Mouse (Mus musculus) neural tube, embryonic 12.5 days (tissue): Measurements from ENCODE around the gene Pnrc1. TPM values are rescaled to one million over a fixed set of nuclear protein-coding genes. Genes with fewer than 3 reads are reported as not detected.

Experiments
- ATAC-seq: fragments of 200-750 bp; cut with Nextera tagmentation; 2 replicates; pipeline ENCODE4 v1.8.0; 2017; ENCODE audit warnings: low read depth, mild to moderate bottlenecking, moderate TSS enrichment, moderate library complexity; ENCODE audit not compliant: low FRiP score
- H3K27ac ChIP-seq: fragments of 300-500 bp; sonication (generic); 2 replicates; pipeline ENCODE4 v1.5.1; 2016
- H3K27me3 ChIP-seq: fragments of 300-500 bp; sonication (generic); replicated peaks from 2 replicates; pipeline ENCODE4 v1.6.1; 2016; ENCODE audit warnings: mild to moderate bottlenecking
- H3K36me3 ChIP-seq: fragments of 300-500 bp; sonication (generic); 2 replicates; pipeline ENCODE4 v1.6.1; 2016; ENCODE audit warnings: mild to moderate bottlenecking
- H3K4me1 ChIP-seq: fragments of 300-500 bp; sonication (generic); 2 replicates; pipeline ENCODE4 v1.6.1; 2016
- H3K4me2 ChIP-seq: fragments of 300-500 bp; sonication (generic); replicated peaks from 2 replicates; pipeline ENCODE4 v1.6.1; 2016; ENCODE audit warnings: mild to moderate bottlenecking
- H3K4me3 ChIP-seq: fragments of 300-500 bp; sonication (generic); 2 replicates; pipeline ENCODE4 v1.5.1; 2016
- H3K9ac ChIP-seq: fragments of 300-500 bp; sonication (generic); 2 replicates; pipeline ENCODE4 v1.6.1; 2016; ENCODE audit warnings: mild to moderate bottlenecking
- H3K9me3 ChIP-seq: fragments of 300-500 bp; sonication (generic); 2 replicates; pipeline ENCODE4 v1.6.1; 2016; ENCODE audit warnings: mild to moderate bottlenecking
- WGBS: fragments of 180-500 bp; shearing (Covaris S2); methylation state at CpG from one replicate; pipeline ENCODE4 v1.1.7; 2016; 5-methylcytosine and 5-hydroxymethylcytosine counted together
- polyA plus RNA-seq: library from polyadenylated mRNA; unstranded; fragments of >200 nt; fragmentation: Nextera tagmentation; extraction: Ambion mirVana; gene quantifications from 2 replicates; pipeline ENCODE4 v1.2.1, GENCODE M21; 2016

Gene Pnrc1
- polyA plus RNA-seq, 1 experiment from 2014 or later: 113 TPM

GRCm38 (mm10) chr4:33243016-33243758, 46.8 kb downstream of the Pnrc1 start:
- Histone ChIP-seq H3K27ac (no peak overlapping the region), H3K4me1 (peaks cover 10% of the 10 kb centered on the region), H3K36me3 (peaks cover 37% of the 10 kb centered on the region), H3K27me3 (no peaks in the 10 kb centered on the region), H3K4me3 (no peak overlapping the region), H3K9ac (no peak overlapping the region), H3K4me2 (no peak overlapping the region), H3K9me3 (no peaks in the 10 kb centered on the region)
- no peak for ATAC-seq
- 85% methylated on average over 12 of the region's 12 CpGs for WGBS

GRCm38 (mm10) chr4:33242536-33242935, 47.4 kb downstream of the Pnrc1 start:
- no peaks in the 10 kb centered on the region for H3K9me3 ChIP-seq
- H3K4me1 ChIP-seq: peaks cover 10% of the 10 kb centered on the region
- H3K9ac ChIP-seq: no peak overlapping the region
- no peak overlapping the region for H3K4me2 ChIP-seq
- peaks cover 37% of the 10 kb centered on the region for H3K36me3 ChIP-seq
- no peak overlapping the region for H3K27ac ChIP-seq
- H3K27me3 ChIP-seq: no peaks in the 10 kb centered on the region
- H3K4me3 ChIP-seq: no peak overlapping the region
- 71% methylated on average over 5 of the region's 5 CpGs for whole genome bisulfite sequencing
- ATAC-seq: no peak

DNA sequence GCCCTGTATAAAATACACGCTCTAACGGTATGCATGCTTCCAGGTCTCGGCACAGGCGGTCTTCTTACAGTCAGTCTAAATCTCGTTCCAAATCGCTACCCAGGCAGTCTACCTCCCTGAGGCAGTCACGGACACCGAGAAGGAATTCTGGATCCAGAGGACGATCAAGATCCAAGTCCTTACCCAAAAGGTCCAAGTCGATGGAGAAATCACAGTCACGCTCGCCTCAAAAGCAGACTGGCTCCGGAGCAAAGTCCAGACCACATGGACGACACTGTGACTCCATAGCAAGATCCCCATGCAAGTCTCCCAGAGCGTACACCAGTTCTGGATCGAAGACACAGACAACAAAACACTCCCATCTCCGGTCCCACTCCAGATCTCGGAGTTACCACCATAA, 59.1 kb downstream of the Pnrc1 start:
- Histone ChIP-seq H3K4me3 (no peak overlapping the region), H3K4me2 (no peak overlapping the region), H3K27ac (no peak overlapping the region), H3K9me3 (no peaks in the 10 kb centered on the region), H3K9ac (no peak overlapping the region), H3K27me3 (no peaks in the 10 kb centered on the region), H3K36me3 (no peaks in the 10 kb centered on the region), H3K4me1 (no peaks in the 10 kb centered on the region)
- ATAC-seq: no peak
- WGBS: 89% methylated on average over 18 of the region's 18 CpGs

- Histone ChIP-seq H3K4me3 (no peak overlapping the region), H3K4me1 (no peaks in the 10 kb centered on the region), H3K4me2 (no peak overlapping the region), H3K9ac (no peak overlapping the region), H3K9me3 (no peaks in the 10 kb centered on the region), H3K27me3 (no peaks in the 10 kb centered on the region), H3K36me3 (no peaks in the 10 kb centered on the region), H3K27ac (no peak overlapping the region)
- 54% methylated on average over 4 of the region's 4 CpGs for WGBS
- no peak for ATAC-seq
Observed at GRCm38 (mm10) chr4:33229639-33230038, 60.3 kb downstream of the Pnrc1 start.

- Histone ChIP-seq H3K9me3 (no peaks in the 10 kb centered on the region), H3K36me3 (no peaks in the 10 kb centered on the region)
- ATAC-seq: no peak
Observed at GRCm38 (mm10) chr4:33227164-33227563, 62.8 kb downstream of the Pnrc1 start.

DNA sequence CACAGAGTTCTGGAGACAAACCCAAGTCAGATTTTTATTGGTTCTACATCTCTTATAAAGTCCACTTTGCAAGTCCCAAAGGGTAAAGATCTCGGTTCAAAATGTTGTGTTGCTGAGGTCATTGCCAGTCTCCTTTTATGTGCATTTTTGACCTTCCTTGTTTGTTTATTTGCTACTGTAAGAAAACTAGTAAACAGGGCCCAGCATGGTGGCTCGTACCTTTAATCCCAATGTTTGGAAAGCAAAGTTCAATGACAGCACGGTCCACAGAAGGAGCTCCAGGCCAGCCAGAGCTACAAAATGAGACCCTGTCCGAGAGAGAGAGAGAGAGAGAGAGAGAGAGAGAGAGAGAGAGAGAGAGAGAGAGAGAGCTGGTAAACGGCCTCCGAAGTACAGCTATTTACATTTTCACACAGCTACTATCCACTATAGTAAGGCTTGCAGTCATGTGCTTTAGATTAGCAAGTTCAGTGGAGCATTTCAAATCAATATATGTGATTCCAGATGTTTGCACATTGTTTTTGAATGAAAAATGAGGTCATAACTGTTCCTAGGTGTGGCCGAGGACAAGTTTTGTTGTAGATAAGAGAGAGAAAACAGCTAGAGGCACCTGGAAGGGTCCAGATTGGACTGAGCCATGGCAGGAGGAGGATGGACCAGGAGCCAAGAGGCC, 65.8 kb downstream of the Pnrc1 start:
- no peak for ATAC-seq
- 76% methylated on average over 7 of the region's 7 CpGs for WGBS
- H3K27me3 ChIP-seq: no peaks in the 10 kb centered on the region

More at GRCm38 (mm10) chr4:33227164-33227563, 62.8 kb downstream of the Pnrc1 start:
- Histone ChIP-seq H3K4me3 (no peak overlapping the region), H3K4me2 (no peak overlapping the region), H3K4me1 (no peaks in the 10 kb centered on the region), H3K27me3 (no peaks in the 10 kb centered on the region), H3K9ac (no peak overlapping the region), H3K27ac (no peak overlapping the region)
- 89% methylated on average over 7 of the region's 7 CpGs for WGBS

DNA sequence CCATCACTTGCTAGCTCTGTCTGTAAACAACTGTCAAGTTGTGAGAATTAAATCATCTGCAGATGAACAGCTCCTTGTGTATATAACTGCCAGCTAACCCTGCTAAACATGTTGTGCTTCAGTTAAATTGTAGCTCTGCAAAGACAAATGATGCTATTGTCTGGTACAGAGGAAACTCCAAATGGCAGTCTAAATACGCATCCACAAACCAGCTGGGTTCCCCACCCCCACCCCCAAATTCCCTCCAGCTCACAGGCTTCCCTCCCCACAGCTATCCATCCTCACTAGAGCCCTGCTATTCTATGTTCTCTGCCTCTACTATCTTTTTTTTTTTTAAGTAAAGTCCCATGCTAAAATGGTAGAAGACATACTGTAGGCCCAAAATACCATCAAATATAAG, 68.1 kb downstream of the Pnrc1 start:
- Histone ChIP-seq H3K36me3 (no peaks in the 10 kb centered on the region), H3K4me3 (no peak overlapping the region), H3K4me1 (no peaks in the 10 kb centered on the region), H3K9me3 (no peaks in the 10 kb centered on the region), H3K27ac (no peak overlapping the region), H3K4me2 (no peak overlapping the region), H3K27me3 (no peaks in the 10 kb centered on the region), H3K9ac (no peak overlapping the region)
- no peak for ATAC-seq
- 32% methylated on average over 1 of the region's 1 CpGs for WGBS

More for the DNA sequence above, 65.8 kb downstream of the Pnrc1 start:
- H3K27ac ChIP-seq: no peak overlapping the region
- H3K4me3 ChIP-seq: no peak overlapping the region
- H3K4me2 ChIP-seq: no peak overlapping the region
- H3K4me1 ChIP-seq: no peaks in the 10 kb centered on the region
- H3K36me3 ChIP-seq: no peaks in the 10 kb centered on the region
- no peaks in the 10 kb centered on the region for H3K9me3 ChIP-seq
- H3K9ac ChIP-seq: no peak overlapping the region

DNA sequence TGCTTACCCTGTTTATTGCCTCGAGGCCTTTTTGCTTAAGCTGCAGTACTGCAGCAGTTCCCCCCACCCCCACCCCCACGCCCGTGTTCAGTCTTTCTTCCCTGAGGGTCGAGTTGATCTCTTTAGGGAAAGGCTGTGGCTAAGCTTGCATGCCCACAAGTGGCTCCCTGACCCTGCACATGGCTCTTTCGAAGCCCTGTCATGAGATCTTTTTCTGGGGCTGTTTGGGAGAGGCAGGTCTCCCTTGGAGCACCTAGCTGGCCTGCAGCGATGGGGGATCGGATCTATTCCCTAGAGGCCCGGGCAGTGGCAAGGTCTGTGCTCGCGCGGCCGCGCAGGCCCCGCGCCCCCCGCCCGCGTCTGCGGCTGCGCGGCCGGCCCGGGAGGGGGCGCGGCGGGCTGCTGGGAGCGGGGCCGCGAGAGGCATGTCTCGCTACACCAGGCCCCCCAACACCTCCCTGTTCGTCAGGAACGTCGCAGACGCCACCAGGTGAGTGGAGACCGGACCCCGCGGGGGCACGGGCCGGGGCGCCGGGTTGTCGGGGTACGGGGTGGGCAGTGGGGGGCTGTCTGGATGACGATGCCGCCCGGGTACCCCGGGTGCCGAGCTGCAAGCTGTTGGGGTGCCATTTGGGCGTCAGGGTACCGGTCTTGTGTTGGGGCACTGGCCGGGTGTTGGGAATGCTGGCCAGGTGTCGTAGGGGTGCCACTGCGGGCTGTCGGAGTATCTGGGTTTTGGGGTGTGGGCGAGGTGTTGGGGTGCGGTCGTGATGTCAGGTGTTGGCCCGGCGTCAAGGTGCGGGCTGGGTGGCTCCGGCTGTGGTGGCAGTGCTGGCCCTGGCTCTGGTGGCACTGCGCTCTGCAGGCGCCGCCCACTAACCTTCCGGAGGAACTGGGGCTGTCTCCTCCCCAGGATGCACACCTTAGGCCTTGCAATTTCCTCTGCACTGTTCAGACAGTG, 80.8 kb downstream of the Pnrc1 start, which contains the start of gene Srsf12:
TSS of gene Srsf12 (plus strand) at position 111 of the 961 bp plus-strand sequence.
- Histone ChIP-seq H3K9ac (peak within 1 kb of the TSS; percentile 83), H3K27me3 (no peaks in the 10 kb centered on the region), H3K36me3 (no peaks in the 10 kb centered on the region), H3K9me3 (no peaks in the 10 kb centered on the region; the same call in 1 of the 2 replicates), H3K4me2 (peak within 1 kb of the TSS; percentile 99), H3K4me3 (peak within 1 kb of the TSS; percentile 73), H3K27ac (no peak within 1 kb of the TSS), H3K4me1 (peaks cover 14% of the 10 kb centered on the region)
- ATAC-seq: peak; percentile 86
- 2% methylated on average over 62 of the region's 65 CpGs for WGBS

- Histone ChIP-seq H3K36me3 (no peaks in the 10 kb centered on the region), H3K9ac (no peak overlapping the region), H3K4me3 (no peak overlapping the region), H3K27me3 (no peaks in the 10 kb centered on the region), H3K4me2 (no peak overlapping the region), H3K27ac (no peak overlapping the region), H3K9me3 (no peaks in the 10 kb centered on the region; the same call in 1 of the 2 replicates), H3K4me1 (peaks cover 14% of the 10 kb centered on the region)
- no peak for ATAC-seq
- WGBS: 67% methylated on average over 2 of the region's 2 CpGs
Observed at GRCm38 (mm10) chr4:33207551-33207950, 82.4 kb downstream of the Pnrc1 start.

DNA sequence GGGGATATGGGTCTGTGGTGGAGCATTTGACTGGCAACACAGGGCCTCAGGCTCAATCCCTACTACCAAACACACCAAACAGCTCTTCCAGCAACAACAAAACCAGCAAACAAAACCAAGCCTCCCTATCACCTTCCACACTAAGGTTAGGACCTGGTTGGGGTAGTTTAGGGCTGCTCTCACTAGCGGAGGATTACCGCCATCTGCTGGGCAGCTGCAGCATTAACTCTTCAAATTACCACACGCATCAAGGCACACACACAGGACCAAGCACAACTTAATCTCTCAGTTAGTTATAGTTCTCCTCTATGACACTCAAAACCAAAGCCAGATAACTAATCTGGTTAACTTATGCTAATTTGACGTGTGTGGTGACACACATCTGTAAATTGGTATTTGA, 85.3 kb downstream of the Pnrc1 start:
- H3K4me3 ChIP-seq: no peak overlapping the region
- no peak overlapping the region for H3K4me2 ChIP-seq
- ATAC-seq: no peak
- H3K9me3 ChIP-seq: no peaks in the 10 kb centered on the region
- no peaks in the 10 kb centered on the region for H3K27me3 ChIP-seq
- H3K4me1 ChIP-seq: peaks cover 14% of the 10 kb centered on the region
- WGBS: 4% methylated on average over 4 of the region's 4 CpGs
- no peak overlapping the region for H3K9ac ChIP-seq
- no peak overlapping the region for H3K27ac ChIP-seq
- no peaks in the 10 kb centered on the region for H3K36me3 ChIP-seq

DNA sequence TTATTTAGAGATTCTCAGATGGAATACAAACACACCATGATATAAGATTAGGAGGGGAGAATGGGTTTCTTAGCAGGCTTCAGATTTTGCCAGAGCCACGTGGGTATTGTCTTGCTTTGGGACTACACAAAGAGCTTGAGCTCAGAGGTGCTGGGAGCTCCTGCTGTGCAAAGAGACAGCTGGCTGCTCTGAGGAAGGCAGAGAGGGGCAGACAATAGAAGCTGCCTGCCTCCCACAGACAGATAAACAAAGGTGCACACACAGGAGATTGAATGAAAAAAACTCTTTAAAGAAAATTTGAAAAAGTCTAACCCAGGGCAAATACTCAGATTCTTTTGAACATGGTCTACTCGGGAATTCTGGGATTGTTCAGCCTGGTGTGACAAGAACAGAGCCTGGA, 91.8 kb downstream of the Pnrc1 start:
- no peaks in the 10 kb centered on the region for H3K27me3 ChIP-seq
- no peak for ATAC-seq
- H3K36me3 ChIP-seq: no peaks in the 10 kb centered on the region
- no peaks in the 10 kb centered on the region for H3K4me1 ChIP-seq
- H3K4me2 ChIP-seq: no peak overlapping the region
- H3K27ac ChIP-seq: no peak overlapping the region
- no peak overlapping the region for H3K4me3 ChIP-seq
- no peaks in the 10 kb centered on the region for H3K9me3 ChIP-seq
- H3K9ac ChIP-seq: no peak overlapping the region
- 10% methylated on average over 2 of the region's 2 CpGs for WGBS
